Mouse (Mus musculus): Measurements from ENCODE around the gene Tenm2. TPM values are rescaled to one million over a fixed set of nuclear protein-coding genes. Genes with fewer than 3 reads are reported as not detected.

The Tenm2 gene
- total RNA-seq, 2 experiments from 2014 or later: 0.62 to 0.76 TPM

GRCm38 (mm10) chr11:36436251-36436650 lies 799.5 kb downstream of the Tenm2 start:
- intact Hi-C loops (cut with DNase I; ENCODE audit: low total_unique reads): no loop called here

DNA sequence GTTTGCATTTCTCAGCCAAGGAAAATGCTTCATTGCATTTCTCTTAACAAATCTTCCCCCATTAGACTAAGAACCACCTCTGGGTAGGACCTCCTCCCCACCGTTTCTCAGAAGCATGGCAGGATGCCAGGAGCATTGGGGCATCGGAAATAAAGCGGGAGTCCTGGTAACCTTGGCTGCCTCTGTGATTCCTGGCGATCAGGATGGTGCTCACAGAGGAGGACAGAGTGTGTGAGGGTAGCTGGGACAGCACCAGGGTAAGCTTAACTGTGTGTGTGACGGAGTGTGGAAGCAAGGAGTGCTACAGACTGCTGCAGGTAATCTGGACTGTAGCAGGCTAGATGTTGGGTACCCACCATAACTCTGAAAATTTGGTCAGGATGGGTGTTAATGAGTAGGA lies 806.8 kb downstream of the Tenm2 start:
- DNase-seq: no peak

More at GRCm38 (mm10) chr11:36436251-36436650, 799.5 kb downstream of the Tenm2 start:
- DNase-seq: no peak

GRCm38 (mm10) chr11:36424959-36425358 lies 810.8 kb downstream of the Tenm2 start:
- intact Hi-C loops (cut with DNase I; ENCODE audit: low total_unique reads): no loop called here
- DNase-seq: no peak

More for the DNA sequence above, 806.8 kb downstream of the Tenm2 start:
- intact Hi-C loops (cut with DNase I; ENCODE audit: low total_unique reads): no loop called here

DNA sequence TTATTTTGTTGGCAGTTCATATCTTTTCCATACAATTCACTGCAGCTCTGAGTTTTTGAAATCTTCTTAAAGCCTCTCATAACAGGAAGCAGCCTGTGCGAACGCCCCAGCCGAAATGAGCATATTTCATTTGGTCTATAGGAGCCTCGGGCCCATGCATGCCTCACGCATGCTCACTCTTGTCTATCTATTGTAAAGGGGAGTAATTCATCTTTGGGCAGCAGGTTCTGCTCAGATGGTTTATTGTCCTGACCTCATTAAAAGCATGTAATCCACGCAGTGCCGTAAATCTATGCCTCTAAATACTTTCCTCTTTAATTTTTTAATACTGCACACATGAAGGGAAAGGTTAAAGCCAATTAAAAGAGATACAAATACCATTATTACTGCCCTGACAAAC lies 815.7 kb downstream of the Tenm2 start:
- intact Hi-C loops (cut with DNase I; ENCODE audit: low total_unique reads): no loop called here
- no peak for DNase-seq

GRCm38 (mm10) chr11:36415244-36415643 lies 820.5 kb downstream of the Tenm2 start:
- DNase-seq: no peak
- intact Hi-C loops (cut with DNase I; ENCODE audit: low total_unique reads): no loop called here

DNA sequence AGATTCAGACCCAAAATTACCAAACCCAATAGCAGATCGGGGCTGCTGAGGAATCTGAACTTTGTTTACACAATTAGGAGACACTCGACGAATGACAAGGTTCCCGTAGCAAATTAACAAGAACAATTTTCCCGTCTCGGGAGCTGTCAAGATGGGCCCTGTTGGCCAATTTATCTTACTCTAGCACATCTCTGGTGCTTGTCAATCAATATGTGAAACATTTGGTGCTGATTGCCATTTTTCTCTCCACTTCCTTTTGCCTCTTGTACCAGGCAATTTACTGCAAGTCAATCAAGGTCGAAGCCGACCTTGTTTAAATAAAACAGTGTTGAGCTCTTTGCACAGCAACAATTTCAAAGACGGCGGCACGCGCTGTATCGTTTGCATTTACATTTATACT lies 824.9 kb downstream of the Tenm2 start:
- intact Hi-C loops (cut with DNase I; ENCODE audit: low total_unique reads): no loop called here
- no peak for DNase-seq

- intact Hi-C loops (cut with DNase I; ENCODE audit: low total_unique reads): no loop called here
- no peak for DNase-seq
These were observed 839.7 kb downstream of the Tenm2 start for GRCm38 (mm10) chr11:36395803-36396710.

DNA sequence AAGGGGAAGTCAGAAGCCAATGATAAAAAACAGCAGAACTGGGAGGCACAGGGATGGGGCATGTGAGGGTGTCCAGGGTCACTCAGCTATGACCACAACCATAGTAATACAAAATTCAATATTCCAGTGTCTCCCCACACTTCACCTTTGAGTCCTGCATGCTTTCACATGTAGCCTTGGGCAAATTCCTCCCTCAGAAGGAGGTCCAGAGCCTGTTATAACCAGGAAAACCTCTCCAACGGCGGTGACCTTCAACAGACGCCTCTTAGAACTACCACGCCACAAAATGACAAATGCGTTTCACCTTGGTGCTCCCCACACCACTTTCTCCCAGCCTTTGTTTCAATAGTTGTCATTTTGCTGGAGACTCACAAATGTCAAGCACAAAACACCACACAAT lies 851.1 kb downstream of the Tenm2 start:
- DNase-seq: no peak
- intact Hi-C loops (cut with DNase I; ENCODE audit: low total_unique reads): no loop called here

- DNase-seq: no peak
- intact Hi-C loops (cut with DNase I; ENCODE audit: low total_unique reads): no loop called here
These were observed 864.0 kb downstream of the Tenm2 start for GRCm38 (mm10) chr11:36371814-36372213.

DNA sequence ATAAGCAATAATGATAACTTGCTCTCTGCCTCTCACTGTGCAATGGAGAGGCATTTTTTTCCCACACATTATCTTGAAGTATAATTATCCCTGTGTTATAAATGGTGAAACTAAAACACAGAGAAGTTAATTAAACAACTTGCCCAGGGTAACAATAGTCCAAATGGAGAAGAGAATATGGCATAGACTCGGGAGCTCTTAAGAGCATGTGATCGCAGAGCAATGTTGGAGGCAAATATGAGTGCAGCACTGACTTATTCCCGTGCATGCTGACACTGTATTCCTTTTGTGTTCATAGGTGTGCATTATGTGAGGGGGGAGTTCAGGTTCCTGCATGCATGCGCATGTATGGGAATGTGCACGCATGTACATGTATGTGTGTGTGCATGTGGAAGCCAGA lies 870.7 kb downstream of the Tenm2 start:
- DNase-seq: no peak
- intact Hi-C loops (cut with DNase I; ENCODE audit: low total_unique reads): no loop called here

DNA sequence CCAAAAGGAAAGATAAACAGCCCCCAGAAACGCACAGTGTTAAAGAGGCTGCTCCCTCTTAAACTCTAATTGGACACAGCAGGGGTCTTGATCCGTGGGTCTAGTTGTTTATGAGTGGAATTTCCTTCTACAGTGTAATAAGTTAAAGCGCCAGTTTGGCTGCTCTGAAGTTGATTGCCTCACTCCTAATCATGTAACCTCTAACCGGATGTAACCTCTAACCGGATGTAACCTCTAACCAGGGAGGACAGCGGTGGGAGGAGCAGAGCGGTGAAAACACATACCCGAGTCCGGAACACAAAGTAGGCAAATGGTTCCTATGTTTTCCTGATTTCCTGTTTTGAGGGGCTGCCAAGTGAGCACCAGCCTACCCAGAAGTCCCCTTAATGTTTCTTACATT lies 871.3 kb downstream of the Tenm2 start:
- intact Hi-C loops (cut with DNase I; ENCODE audit: low total_unique reads): no loop called here

GRCm38 (mm10) chr11:36362514-36362913 lies 873.2 kb downstream of the Tenm2 start:
- no peak for DNase-seq
- intact Hi-C loops (cut with DNase I; ENCODE audit: low total_unique reads): no loop called here

More for the DNA sequence above, 871.3 kb downstream of the Tenm2 start:
- no peak for DNase-seq

DNA sequence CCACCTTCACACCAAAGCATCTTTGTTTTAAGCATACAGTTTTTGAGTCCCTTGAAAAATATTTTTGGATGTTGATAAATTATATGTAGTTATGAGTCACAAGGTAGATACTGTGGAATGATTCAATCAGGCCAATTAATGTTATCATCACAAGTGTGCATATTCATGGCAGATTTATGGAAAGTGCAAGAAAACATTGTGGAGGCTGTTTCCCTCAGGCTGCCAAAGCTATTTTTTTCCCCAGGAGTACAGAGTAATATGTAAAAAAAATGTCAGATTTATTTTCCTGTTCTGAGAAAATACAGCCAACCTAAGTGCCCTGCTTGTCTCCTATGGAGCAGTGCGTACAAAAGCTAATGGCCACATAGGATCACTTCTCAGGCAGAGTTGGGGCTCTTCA lies 882.5 kb downstream of the Tenm2 start:
- DNase-seq: no peak
- intact Hi-C loops (cut with DNase I; ENCODE audit: low total_unique reads): no loop called here

DNA sequence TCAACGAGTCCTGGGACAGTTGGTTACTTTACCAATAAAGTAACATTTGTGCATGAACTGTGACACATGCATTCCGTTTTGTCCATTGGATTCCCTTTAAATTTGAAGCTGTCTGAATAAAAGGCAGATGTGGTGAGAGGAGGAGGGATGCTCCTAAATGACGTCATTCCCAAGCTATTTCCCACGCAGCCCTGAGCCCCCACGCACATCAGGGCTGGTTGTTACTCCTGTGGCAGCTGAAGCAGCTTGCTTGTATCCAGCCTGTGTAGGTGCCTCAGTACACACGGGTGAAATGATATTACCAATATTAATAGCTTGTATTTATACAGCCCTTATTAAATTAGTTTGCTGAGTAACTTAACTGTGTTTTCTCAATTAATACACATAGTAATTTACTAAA lies 884.0 kb downstream of the Tenm2 start:
- intact Hi-C loops (cut with DNase I; ENCODE audit: low total_unique reads): no loop called here
- no peak for DNase-seq

DNA sequence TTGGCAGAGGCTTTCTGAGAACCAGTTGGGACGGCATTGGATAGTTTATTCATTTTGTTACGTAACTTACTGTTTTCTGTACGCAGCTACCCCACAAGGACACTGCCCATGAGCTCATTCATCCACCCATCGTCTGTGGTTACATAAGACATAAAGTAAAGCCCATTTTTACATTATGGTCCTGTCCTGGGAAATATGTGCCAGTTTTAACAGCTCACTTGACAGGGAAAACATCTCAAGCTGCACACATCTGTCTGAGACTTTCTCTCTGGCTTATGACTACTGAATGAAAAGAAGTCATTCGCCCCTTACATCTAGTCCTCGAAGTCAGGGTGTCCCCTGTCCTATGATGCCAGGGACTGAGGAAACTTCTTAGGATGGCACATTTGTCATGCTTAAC lies 884.4 kb downstream of the Tenm2 start:
- intact Hi-C loops (cut with DNase I; ENCODE audit: low total_unique reads): no loop called here
- no peak for DNase-seq

- intact Hi-C loops (cut with DNase I; ENCODE audit: low total_unique reads): no loop called here
- no peak for DNase-seq
These were observed 885.5 kb downstream of the Tenm2 start for GRCm38 (mm10) chr11:36350264-36350663.

GRCm38 (mm10) chr11:36349856-36350255 lies 885.9 kb downstream of the Tenm2 start:
- DNase-seq: no peak
- intact Hi-C loops (cut with DNase I; ENCODE audit: low total_unique reads): no loop called here

GRCm38 (mm10) chr11:36341799-36342198 lies 894.0 kb downstream of the Tenm2 start:
- no peak for DNase-seq
- intact Hi-C loops (cut with DNase I; ENCODE audit: low total_unique reads): no loop called here

GRCm38 (mm10) chr11:36338424-36338823 lies 897.3 kb downstream of the Tenm2 start:
- no peak for DNase-seq

GRCm38 (mm10) chr11:36337063-36337462 lies 898.7 kb downstream of the Tenm2 start:
- intact Hi-C loops (cut with DNase I; ENCODE audit: low total_unique reads): no loop called here

More at GRCm38 (mm10) chr11:36338424-36338823, 897.3 kb downstream of the Tenm2 start:
- intact Hi-C loops (cut with DNase I; ENCODE audit: low total_unique reads): no loop called here

GRCm38 (mm10) chr11:36335147-36335546 lies 900.6 kb downstream of the Tenm2 start:
- intact Hi-C loops (cut with DNase I; ENCODE audit: low total_unique reads): no loop called here
- DNase-seq: no peak

More at GRCm38 (mm10) chr11:36337063-36337462, 898.7 kb downstream of the Tenm2 start:
- no peak for DNase-seq

All from gastrocnemius, postnatal 14 days (tissue).